Mouse (Mus musculus) urinary bladder, postnatal 36 days (tissue): Measurements from ENCODE around the gene Rtn2.

ENCODE experiments used
- DNase-seq, 2 experiments: peaks; one replicate each; pipeline ENCODE4 v3.0.0; 2022; ENCODE audit warnings: low spot score in 2 of 2, mixed read lengths in 1 of 2

Rtn2 gene

GRCm38 (mm10) chr7:19301461-19302263 lies 19.2 kb downstream of the Rtn2 start:
- DNase-seq: no peak

GRCm38 (mm10) chr7:19302264-19303045 lies 20.0 kb downstream of the Rtn2 start:
- DNase-seq: no peak

- no peak for DNase-seq
Measured at GRCm38 (mm10) chr7:19303046-19303305, 20.6 kb downstream of the Rtn2 start.

GRCm38 (mm10) chr7:19303770-19304169 lies 21.3 kb downstream of the Rtn2 start:
- peak; percentile 59 to 68 for DNase-seq

- no peak for DNase-seq
Measured at GRCm38 (mm10) chr7:19304501-19305412, 22.3 kb downstream of the Rtn2 start.

GRCm38 (mm10) chr7:19305413-19305735 lies 22.9 kb downstream of the Rtn2 start:
- DNase-seq: no peak

GRCm38 (mm10) chr7:19305796-19306765 lies 23.7 kb downstream of the Rtn2 start:
- no peak for DNase-seq

GRCm38 (mm10) chr7:19306819-19307738 lies 24.7 kb downstream of the Rtn2 start:
- no peak for DNase-seq

- DNase-seq: peak in 1 of 2 experiments; percentile 75
Measured at GRCm38 (mm10) chr7:19307739-19308453, 25.5 kb downstream of the Rtn2 start.

GRCm38 (mm10) chr7:19308454-19309277 lies 26.2 kb downstream of the Rtn2 start:
- peak; percentile 95 to 97 for DNase-seq

- no peak for DNase-seq
Measured at GRCm38 (mm10) chr7:19309278-19309883, 27.0 kb downstream of the Rtn2 start.

GRCm38 (mm10) chr7:19309884-19310641 lies 27.6 kb downstream of the Rtn2 start, which contains the start of gene Fosb:
Fosb (minus strand) TSS chr7:19310051.
- DNase-seq: peak; percentile 91 to 93

- no peak for DNase-seq
Measured at GRCm38 (mm10) chr7:19311991-19312390, 29.6 kb downstream of the Rtn2 start.

GRCm38 (mm10) chr7:19314033-19314432 lies 31.6 kb downstream of the Rtn2 start:
- no peak for DNase-seq

GRCm38 (mm10) chr7:19316451-19317161 lies 34.2 kb downstream of the Rtn2 start:
- peak in 1 of 2 experiments; percentile 53 for DNase-seq

GRCm38 (mm10) chr7:19318201-19318600 lies 35.8 kb downstream of the Rtn2 start:
- DNase-seq: no peak
